Mouse (Mus musculus) megakaryocyte-erythroid progenitor cell, adult 5 weeks (primary cell): ENCODE results near the gene Gm40460. TPM values are rescaled to one million over a fixed set of nuclear protein-coding genes. Genes with fewer than 3 reads are reported as not detected.

ENCODE experiments used
- polyA plus RNA-seq: library from polyadenylated mRNA; stranded (reverse); fragments of >175 nt; gene quantifications from 2 replicates; pipeline ENCODE4 v1.2.3, GENCODE M21; 2012

Gene Gm40460
- not detected in 2 replicates for polyA plus RNA-seq

GRCm38 (mm10) chr7:142240978-142241377 lies at the start of gene Gm40460:
Gene Gm40460 (minus strand): TSS chr7:142241078.

GRCm38 (mm10) chr7:142274263-142274662 lies 33.4 kb upstream of the Gm40460 start, which contains the start of gene Gm4559:
Gene Gm4559 (minus strand): TSS chr7:142274363.

GRCm38 (mm10) chr7:142258254-142258653 lies 17.4 kb upstream of the Gm40460 start, which contains the start of gene Gm2431:
Gene Gm2431 (minus strand): TSS chr7:142258354.

GRCm38 (mm10) chr7:142229871-142230270 lies 11.0 kb downstream of the Gm40460 start, which contains the start of gene Krtap5-5:
Gene Krtap5-5 (minus strand): TSS chr7:142229971.

GRCm38 (mm10) chr7:142211559-142211958 lies 29.3 kb downstream of the Gm40460 start, which contains the start of gene Gm7579:
Gene Gm7579 (plus strand): TSS chr7:142211859.

GRCm38 (mm10) chr7:142201064-142201463 lies 39.8 kb downstream of the Gm40460 start, which contains the start of gene Krtap5-3:
Gene Krtap5-3 (plus strand): TSS chr7:142201364.

Other genes with a start within 250 kb of the Gm40460 start
- gene Mob2, start 180.0 kb downstream of the Gm40460 start, polyA plus RNA-seq = 51.7 TPM in 2 replicates
- gene Dusp8, start 145.2 kb downstream of the Gm40460 start, polyA plus RNA-seq = 2.6 and 3.2 TPM in 2 replicates
- gene Gm45618, start 120.3 kb downstream of the Gm40460 start, polyA plus RNA-seq = not detected in 2 replicates
- not detected in 2 replicates for gene Gm39115, start 105.0 kb downstream of the Gm40460 start, polyA plus RNA-seq
- not detected in 2 replicates for gene Gm45337, start 96.5 kb downstream of the Gm40460 start, polyA plus RNA-seq
- not detected in 2 replicates for gene Gm29735, start 84.0 kb downstream of the Gm40460 start, polyA plus RNA-seq
- not detected in 2 replicates for gene Gm4553, start 75.3 kb downstream of the Gm40460 start, polyA plus RNA-seq
- not detected in 2 replicates for gene Krtap5-2, start 65.1 kb downstream of the Gm40460 start, polyA plus RNA-seq
- gene Gm10153, start 50.7 kb downstream of the Gm40460 start, polyA plus RNA-seq = not detected in 2 replicates
- not detected in 2 replicates for gene Krtap5-3, start 39.7 kb downstream of the Gm40460 start, polyA plus RNA-seq
- not detected in 2 replicates for gene Gm7579, start 29.2 kb downstream of the Gm40460 start, polyA plus RNA-seq
- gene Krtap5-5, start 11.1 kb downstream of the Gm40460 start, polyA plus RNA-seq = not detected in 2 replicates
- not detected in 2 replicates for gene Gm2431, start 17.3 kb upstream of the Gm40460 start, polyA plus RNA-seq
- not detected in 2 replicates for gene Gm4559, start 33.3 kb upstream of the Gm40460 start, polyA plus RNA-seq
- not detected in 2 replicates for gene Krtap5-1, start 56.0 kb upstream of the Gm40460 start, polyA plus RNA-seq
- gene Krtap5-4, start 62.5 kb upstream of the Gm40460 start, polyA plus RNA-seq = not detected in 2 replicates
- gene Ifitm10, start 132.7 kb upstream of the Gm40460 start, polyA plus RNA-seq = 2.5 and 2.6 TPM in 2 replicates
- 62.1 and 84.1 TPM in 2 replicates for gene Gm49369, start 141.6 kb upstream of the Gm40460 start, polyA plus RNA-seq
- gene Ctsd, start 147.0 kb upstream of the Gm40460 start, polyA plus RNA-seq = 77.7 and 82.6 TPM in 2 replicates
- not detected in 2 replicates for gene Syt8, start 193.8 kb upstream of the Gm40460 start, polyA plus RNA-seq
- 3.8 and 4.9 TPM in 2 replicates for gene Tnni2, start 200.7 kb upstream of the Gm40460 start, polyA plus RNA-seq
- gene Lsp1, start 219.7 kb upstream of the Gm40460 start, polyA plus RNA-seq = 82.2 and 95.3 TPM in 2 replicates